Mouse (Mus musculus) ES-E14 (cell line): Measurements from ENCODE around the gene Gadd45b. TPM values are rescaled to one million over a fixed set of nuclear protein-coding genes. Genes with fewer than 3 reads are reported as not detected.

ENCODE experiments used
- DNase-seq: peaks from one replicate; pipeline ENCODE4 v3.0.0-alpha.2; 2013; ENCODE audit warnings: low read depth, low spot score
- H3K27ac ChIP-seq: 2 replicates; pipeline ENCODE4 v1.5.1; 2012; ENCODE audit warnings: low read depth, mild to moderate bottlenecking, low read length, moderate library complexity, mixed read lengths; ENCODE audit not compliant: poor library complexity, insufficient read depth, severe bottlenecking
- H3K36me3 ChIP-seq: 2 replicates; pipeline ENCODE4 v1.6.1; 2012; ENCODE audit warnings: mild to moderate bottlenecking, low read length, moderate library complexity, mixed read lengths; ENCODE audit not compliant: control insufficient read depth, poor library complexity, insufficient read depth, severe bottlenecking
- H3K4me1 ChIP-seq, 2 experiments: fragments of 150-350 bp in 1 of 2; sonication (generic) in 1 of 2; 2 replicates each; pipeline ENCODE4 v1.6.1; 2012; ENCODE audit warnings: low read length in 2 of 2, mild to moderate bottlenecking in 1 of 2, mixed read lengths in 1 of 2; ENCODE audit not compliant: control insufficient read depth in 2 of 2, insufficient read depth in 2 of 2, poor library complexity in 1 of 2
- H3K4me3 ChIP-seq, 2 experiments: fragments of 150-350 bp in 1 of 2; sonication (generic) in 1 of 2; 2 replicates each; pipeline ENCODE4 v1.5.1; 2012; ENCODE audit warnings: low read length in 2 of 2, low read depth in 1 of 2, mild to moderate bottlenecking in 1 of 2, mixed read lengths in 1 of 2; ENCODE audit not compliant: insufficient read depth in 1 of 2, poor library complexity in 1 of 2, severe bottlenecking in 1 of 2
- H3K9ac ChIP-seq: 2 replicates; pipeline ENCODE4 v1.6.1; 2012; ENCODE audit warnings: low read depth, mild to moderate bottlenecking, low read length, mixed read lengths; ENCODE audit not compliant: poor library complexity, insufficient read depth, severe bottlenecking
- H3K9me3 ChIP-seq: fragments of 150-350 bp; sonication (generic); 2 replicates; pipeline ENCODE4 v1.6.1; 2012; ENCODE audit warnings: low read depth, mild to moderate bottlenecking, low read length; ENCODE audit not compliant: control insufficient read depth, insufficient read depth
- CHD2 ChIP-seq: IDR thresholded peaks from 2 replicates; pipeline ENCODE4 v1.6.1; 2014; ENCODE audit warnings: mild to moderate bottlenecking, low read depth, low read length, inconsistent platforms
- HCFC1 ChIP-seq: IDR thresholded peaks from 2 replicates; pipeline ENCODE4 v1.6.1; 2012; ENCODE audit warnings: low read length, inconsistent platforms, borderline replicate concordance; ENCODE audit not compliant: insufficient read depth
- MAFK ChIP-seq: IDR thresholded peaks from 2 replicates; pipeline ENCODE4 v1.6.1; 2014; ENCODE audit warnings: mild to moderate bottlenecking, low read depth, low read length, inconsistent platforms; ENCODE audit not compliant: insufficient read depth
- ZC3H11A ChIP-seq: IDR thresholded peaks from 2 replicates; pipeline ENCODE4 v1.6.1; 2012; ENCODE audit warnings: low read depth, mild to moderate bottlenecking, inconsistent platforms, low read length, borderline replicate concordance
- ZNF384 ChIP-seq: IDR thresholded peaks from 2 replicates; pipeline ENCODE4 v1.6.1; 2012; ENCODE audit warnings: low read depth, low read length, inconsistent platforms
- in situ Hi-C, 2 experiments: fragments of 600-800 bp; cut with MboI; formaldehyde crosslinking; loops; one replicate each; pipeline ENCODE4 v1.15.1; 2025; ENCODE audit warnings: low sequenced_read_pairs in 2 of 2, inconsistent platforms in 1 of 2; ENCODE audit not compliant: unreplicated experiment in 2 of 2
- total RNA-seq: library from RNA; depleted of rRNA; stranded (reverse); fragments of 300-350 nt; gene quantifications from 2 replicates; pipeline ENCODE4 v1.2.3, GENCODE M21; 2012

Gene Gadd45b
- total RNA-seq, 1 experiment, result 36.0 TPM

GRCm38 (mm10) chr10:80917779-80918434 is 12.0 kb upstream of the Gadd45b start, which contains the start of gene Lmnb2:
TSS of gene Lmnb2 (minus strand) at chr10:80918245.
- peak within 1 kb of the TSS; percentile 90 for H3K9ac ChIP-seq
- peak within 1 kb of the TSS; percentile 26 for H3K27ac ChIP-seq
- DNase-seq, result no peak
- peaks cover 4 to 6% of the 10 kb centered on the region in 2 experiments; a peak in 3 of 4 replicates for H3K4me1 ChIP-seq
- H3K36me3 ChIP-seq, result peaks cover 15% of the 10 kb centered on the region
- H3K4me3 ChIP-seq, result peak within 1 kb of the TSS; percentile 98
- TF ChIP-seq MAFK (no peak), HCFC1 (peak; percentile 89), ZC3H11A (no peak), ZNF384 (no peak), CHD2 (no peak)
- in situ Hi-C loops, result no loop called here
- no peaks in the 10 kb centered on the region for H3K9me3 ChIP-seq

GRCm38 (mm10) chr10:80921923-80922322 is 8.0 kb upstream of the Gadd45b start:
- H3K27ac ChIP-seq, result no peak overlapping the region
- H3K9ac ChIP-seq, result peak overlapping the region; percentile 33; the same call in 1 of the 2 replicates
- peaks cover 4 to 19% of the 10 kb centered on the region in 2 experiments; a peak in 3 of 4 replicates for H3K4me1 ChIP-seq
- no peaks in the 10 kb centered on the region for H3K36me3 ChIP-seq
- in situ Hi-C loops, result loop anchor here in 1 of 2 experiments (10.0 kb wide), 1 partner anchor 63 kb away; no protein-coding TSS in a partner anchor
- no peak for DNase-seq
- H3K9me3 ChIP-seq, result no peaks in the 10 kb centered on the region
- TF ChIP-seq HCFC1 (0 out of 2 replicates have a peak, but pooled peaks have one; percentile 45), MAFK (no peak)
- peak overlapping the region; percentile 41 to 52; a peak in 3 of 4 replicates for H3K4me3 ChIP-seq

- Histone ChIP-seq H3K36me3 (no peaks in the 10 kb centered on the region), H3K4me1 (peaks cover 4 to 18% of the 10 kb centered on the region in 2 experiments; a peak in 3 of 4 replicates), H3K9me3 (no peaks in the 10 kb centered on the region), H3K4me3 (no peak overlapping the region), H3K27ac (no peak overlapping the region), H3K9ac (no peak overlapping the region)
- DNase-seq, result peak; percentile 65
- TF ChIP-seq CHD2, result no peak
- TF ChIP-seq MAFK, result no peak
- TF ChIP-seq HCFC1, result no peak
- no peak for TF ChIP-seq ZNF384
- no peak for TF ChIP-seq ZC3H11A
- in situ Hi-C loops, result loop anchor here (5.0 to 10.0 kb wide), 2 partner anchors 59 to 67 kb away; no protein-coding TSS in a partner anchor
Measured at GRCm38 (mm10) chr10:80925472-80925871, 4.4 kb upstream of the Gadd45b start.

- TF ChIP-seq CHD2 (no peak), HCFC1 (no peak; the same call in 1 of the 2 replicates), ZNF384 (peak; percentile 97), MAFK (no peak), ZC3H11A (peak; percentile 79)
- peak overlapping the region; percentile 69 to 75 for H3K4me3 ChIP-seq
- no peak overlapping the region for H3K27ac ChIP-seq
- peaks cover 10% of the 10 kb centered on the region; the same call in 1 of the 2 replicates for H3K36me3 ChIP-seq
- in situ Hi-C loops, result loop anchor here (5.0 to 10.0 kb wide), 2 partner anchors 56 to 64 kb away; no protein-coding TSS in a partner anchor
- H3K4me1 ChIP-seq, result peaks cover 2 to 39% of the 10 kb centered on the region in 2 experiments; a peak in 3 of 4 replicates
- peak overlapping the region; percentile 74 for H3K9ac ChIP-seq
- H3K9me3 ChIP-seq, result no peaks in the 10 kb centered on the region
- DNase-seq, result peak; percentile 83
Measured at GRCm38 (mm10) chr10:80928586-80929298, 1.1 kb upstream of the Gadd45b start.
